Comparison of ENCODE assay signal across 26 mouse cellular contexts in the genomic region with DNA sequence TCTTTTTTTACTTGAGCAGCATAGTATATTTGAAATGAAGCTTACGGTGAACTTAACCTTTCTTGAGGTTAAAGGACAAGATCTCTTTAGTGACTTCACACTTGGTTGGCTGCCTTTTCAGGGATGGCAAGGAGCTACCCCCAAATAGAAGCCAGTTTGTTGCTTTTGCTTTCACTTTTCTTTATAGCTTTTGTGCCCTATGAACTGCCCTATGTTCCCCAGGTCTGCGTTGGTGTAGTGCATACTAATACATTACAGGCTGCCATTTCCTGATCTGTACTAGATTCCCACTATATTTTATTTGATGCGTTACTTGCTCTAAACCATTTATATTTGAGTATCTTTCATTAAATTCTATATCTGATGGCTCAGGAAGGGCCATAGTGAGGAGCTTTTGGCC.
"Had no signal": no experiment of that assay in that cellular context is flagged by ENCODE, and none has a peak within 500 bp of the region (broad histone marks: within the 10 kb centered on the region; RNA-seq: fewer than 3 reads in every experiment).

No protein-coding gene starts in this region.

- H3K27me3 ChIP-seq: heart, embryonic 12.5 days; hindbrain, embryonic 12.5 days; intestine, embryonic 15.5 days; kidney, embryonic 15.5 days; limb, embryonic 13.5 days; limb, embryonic 15.5 days; liver, embryonic 12.5 days had no signal

- H3K27ac ChIP-seq: heart, embryonic 10.5 days; hindbrain, embryonic 10.5 days; hindbrain, embryonic 12.5 days; hindbrain, embryonic 14.5 days; intestine, embryonic 15.5 days; kidney, embryonic 15.5 days; kidney, postnatal 0 days; limb, embryonic 13.5 days; limb, embryonic 15.5 days; liver, embryonic 12.5 days; liver, embryonic 14.5 days had no signal

- ATAC-seq: hindbrain, embryonic 16.5 days; intestine, embryonic 15.5 days; intestine, postnatal 0 days; liver, embryonic 12.5 days had no signal

- H3K4me1 ChIP-seq: heart, embryonic 10.5 days; heart, embryonic 12.5 days; hindbrain, embryonic 10.5 days; hindbrain, embryonic 12.5 days; intestine, embryonic 15.5 days; kidney, embryonic 15.5 days; limb, embryonic 13.5 days; limb, embryonic 15.5 days; liver, embryonic 12.5 days had no signal

- DNase-seq: gastrocnemius, postnatal 14 days; gastrocnemius, postnatal 36 days; heart, adult 18-20 months; heart, postnatal 10 days; heart, postnatal 4 days; kidney, adult 18-20 months; kidney, adult 9 months; kidney, postnatal 14 days; kidney, postnatal 36 days; layer of hippocampus, adult 9-11 months; layer of hippocampus, postnatal 36 days; left cerebral cortex, postnatal 4 days had no signal

- H3K9ac ChIP-seq: heart, embryonic 12.5 days; hindbrain, embryonic 12.5 days; hindbrain, embryonic 14.5 days; intestine, embryonic 15.5 days; kidney, embryonic 15.5 days; limb, embryonic 13.5 days; limb, embryonic 15.5 days; liver, embryonic 12.5 days; liver, embryonic 14.5 days had no signal

- H3K4me2 ChIP-seq: heart, embryonic 12.5 days; hindbrain, embryonic 12.5 days; hindbrain, embryonic 14.5 days; intestine, embryonic 15.5 days; kidney, embryonic 15.5 days; limb, embryonic 13.5 days; limb, embryonic 15.5 days; liver, embryonic 12.5 days had no signal

- H3K9me3 ChIP-seq: heart, embryonic 10.5 days; heart, embryonic 12.5 days; hindbrain, embryonic 10.5 days; hindbrain, embryonic 12.5 days; intestine, embryonic 15.5 days; kidney, embryonic 15.5 days; limb, embryonic 13.5 days; limb, embryonic 15.5 days; liver, embryonic 12.5 days had no signal

- H3K4me3 ChIP-seq: heart, embryonic 10.5 days; heart, embryonic 12.5 days; hindbrain, embryonic 10.5 days; hindbrain, embryonic 12.5 days; intestine, embryonic 15.5 days; kidney, embryonic 15.5 days; limb, embryonic 13.5 days; limb, embryonic 15.5 days; liver, embryonic 12.5 days had no signal
